Mouse (Mus musculus): ENCODE measurements around the gene Acot7. TPM values are rescaled to one million over a fixed set of nuclear protein-coding genes. Genes with fewer than 3 reads are reported as not detected.
"Not testable (repeated sequence)": the region's sequence is repeated elsewhere in the genome, so short reads cannot be mapped to it uniquely, and the experiment has no call there.

Acot7 gene
- polyA plus RNA-seq, 1 experiment, result 19.4 TPM

DNA sequence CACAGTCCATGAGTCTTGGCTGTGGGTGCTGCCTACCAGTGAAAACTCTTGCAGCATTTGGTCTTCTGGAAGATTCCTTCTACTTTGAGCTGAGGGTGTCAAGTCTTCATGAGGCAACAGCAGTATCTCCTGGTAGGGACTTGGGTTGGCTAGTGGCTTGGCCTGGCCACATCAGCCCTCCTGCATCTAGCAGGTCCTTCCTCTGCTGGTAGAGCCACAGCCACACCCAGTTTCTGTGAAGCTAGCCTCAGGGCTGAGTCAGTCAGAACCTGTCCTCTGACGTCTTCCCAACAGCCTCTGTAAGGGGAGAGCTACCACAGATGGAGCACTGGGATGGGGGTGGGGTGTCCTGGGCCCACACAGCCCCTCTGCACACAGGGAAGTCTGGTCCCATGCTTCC lies 44.6 kb downstream of the Acot7 start:
- Histone ChIP-seq H3K4me3 (ENCODE audit: insufficient read depth, low read depth, low read length) (no peak overlapping the region), H3K4me1 (ENCODE audit: control insufficient read depth, insufficient read depth, insufficient read length, low read length) (no peaks in the 10 kb centered on the region; the same call in 1 of the 2 replicates), H3K27ac (replicated peaks; ENCODE audit: low read depth, low read length) (no peak overlapping the region)

DNA sequence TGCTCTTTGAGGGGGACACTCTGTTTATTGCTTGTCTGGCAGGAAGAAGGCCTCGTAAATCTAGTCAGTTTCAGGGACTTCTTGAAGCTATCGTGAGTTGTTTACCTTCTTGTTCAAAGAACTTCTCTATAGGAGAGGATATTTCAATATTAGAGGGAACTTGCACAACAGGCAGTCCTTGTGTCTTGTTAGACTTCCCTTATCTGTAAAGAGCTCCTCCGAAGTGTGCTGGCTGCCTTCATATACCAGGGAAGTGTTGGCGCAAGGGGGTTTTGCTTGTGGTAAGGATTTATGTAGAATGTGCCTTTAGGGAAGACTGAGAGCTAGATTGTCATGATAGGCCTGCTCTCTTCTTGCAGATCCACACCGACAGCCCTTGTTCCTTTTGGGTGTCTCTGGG lies 46.2 kb downstream of the Acot7 start:
- H3K4me1 ChIP-seq (ENCODE audit: control insufficient read depth, insufficient read depth, insufficient read length, low read length), result no peaks in the 10 kb centered on the region; the same call in 1 of the 2 replicates
- H3K4me3 ChIP-seq (ENCODE audit: insufficient read depth, low read depth, low read length), result no peak overlapping the region
- H3K27ac ChIP-seq (replicated peaks; ENCODE audit: low read depth, low read length), result no peak overlapping the region

DNA sequence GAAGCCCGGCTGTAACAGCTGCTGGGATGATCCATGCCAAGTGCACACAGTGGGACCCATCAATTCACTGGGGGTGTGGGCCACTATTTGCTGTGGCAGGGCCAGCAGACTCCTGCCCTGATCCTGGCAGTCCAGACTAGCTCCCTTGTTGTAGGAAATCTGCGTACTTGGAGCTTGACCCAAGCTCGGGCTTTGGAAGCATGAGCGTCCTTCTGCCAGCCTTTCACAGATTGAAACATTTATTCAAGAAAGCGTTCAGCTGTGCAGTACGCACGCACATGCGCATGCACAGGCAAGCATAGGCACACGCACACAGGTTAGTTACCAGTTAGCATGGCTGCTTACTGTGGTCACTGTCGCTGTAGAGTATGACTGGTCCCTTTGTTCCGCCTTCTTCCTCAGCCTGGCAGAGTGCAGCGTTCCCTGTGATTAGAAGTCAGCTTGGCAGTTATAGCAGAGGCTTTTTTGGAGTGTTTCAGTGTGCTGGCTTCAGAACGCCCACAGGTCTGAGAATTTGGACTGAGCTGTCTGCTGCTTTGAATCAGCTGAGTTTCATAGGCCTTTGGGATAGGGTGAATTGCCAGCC lies 49.1 kb downstream of the Acot7 start:
- no peak overlapping the region for H3K4me3 ChIP-seq (ENCODE audit: insufficient read depth, low read depth, low read length)
- H3K27ac ChIP-seq (replicated peaks; ENCODE audit: low read depth, low read length), result no peak overlapping the region

DNA sequence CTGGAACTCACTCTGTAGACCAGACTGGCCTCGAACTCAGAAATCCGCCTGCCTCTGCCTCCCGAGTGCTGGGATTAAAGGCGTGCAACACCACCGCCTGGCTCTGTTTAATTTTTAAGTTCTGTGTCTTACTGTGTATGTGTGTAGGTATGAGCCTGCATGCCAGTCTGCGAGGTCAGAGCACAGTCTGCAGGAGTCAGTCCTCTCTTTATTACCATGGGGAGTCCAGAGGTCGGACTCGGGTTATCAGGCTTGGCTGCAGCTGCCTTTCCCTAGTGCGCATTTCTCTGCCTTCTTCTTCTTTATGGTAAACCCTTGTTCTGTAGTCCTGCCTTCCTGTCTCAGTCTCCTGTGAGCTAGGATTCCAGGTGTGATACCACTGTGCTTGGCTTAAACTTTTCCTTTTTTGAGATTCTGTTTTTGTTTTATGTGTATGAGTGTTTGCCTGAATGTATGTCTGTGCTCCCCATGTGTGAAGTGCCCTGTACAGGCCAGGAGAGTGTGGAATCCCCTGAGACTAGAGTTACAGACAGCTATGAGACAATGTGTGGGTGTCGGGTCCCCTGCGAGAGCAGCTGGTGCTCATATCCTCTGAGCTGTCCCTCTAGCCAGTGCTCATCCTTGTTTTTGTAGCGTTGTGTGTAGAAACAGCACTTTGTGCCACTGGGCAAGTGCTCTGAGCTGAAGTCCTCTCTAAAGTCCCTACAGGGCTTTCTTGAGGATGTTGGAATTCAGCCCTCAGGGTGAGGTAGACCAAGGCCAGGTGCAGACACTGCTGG lies 50.0 kb downstream of the Acot7 start:
- H3K4me1 ChIP-seq (ENCODE audit: control insufficient read depth, insufficient read depth, insufficient read length, low read length), result no peaks in the 10 kb centered on the region
- no peak overlapping the region for H3K27ac ChIP-seq (replicated peaks; ENCODE audit: low read depth, low read length)
- no peak overlapping the region for H3K4me3 ChIP-seq (ENCODE audit: insufficient read depth, low read depth, low read length)

More for the DNA sequence above, 49.1 kb downstream of the Acot7 start:
- no peaks in the 10 kb centered on the region for H3K4me1 ChIP-seq (ENCODE audit: control insufficient read depth, insufficient read depth, insufficient read length, low read length)

DNA sequence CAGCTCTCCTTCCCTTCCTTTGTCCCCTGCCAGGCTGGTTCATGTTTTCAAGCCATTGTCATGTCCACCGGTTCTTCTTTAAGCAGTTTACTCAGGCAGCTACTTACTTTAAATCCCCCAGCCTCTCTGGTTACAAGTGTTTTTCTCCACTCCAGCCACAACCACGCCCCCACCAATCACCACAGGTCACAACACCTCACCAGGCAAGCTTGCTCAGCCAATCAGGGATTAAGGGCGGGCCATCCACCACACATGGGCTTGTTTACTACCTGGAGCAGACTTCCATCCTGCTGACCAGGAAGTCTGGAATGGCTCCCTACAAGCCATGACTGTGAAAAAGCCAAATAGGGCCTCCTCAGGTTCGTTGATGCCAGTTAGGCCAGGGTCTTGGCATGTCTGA lies 52.4 kb downstream of the Acot7 start:
- H3K4me1 ChIP-seq (ENCODE audit: control insufficient read depth, insufficient read depth, insufficient read length, low read length); H3K4me3 ChIP-seq (ENCODE audit: insufficient read depth, low read depth, low read length); H3K27ac ChIP-seq (replicated peaks; ENCODE audit: low read depth, low read length): not testable (repeated sequence)

DNA sequence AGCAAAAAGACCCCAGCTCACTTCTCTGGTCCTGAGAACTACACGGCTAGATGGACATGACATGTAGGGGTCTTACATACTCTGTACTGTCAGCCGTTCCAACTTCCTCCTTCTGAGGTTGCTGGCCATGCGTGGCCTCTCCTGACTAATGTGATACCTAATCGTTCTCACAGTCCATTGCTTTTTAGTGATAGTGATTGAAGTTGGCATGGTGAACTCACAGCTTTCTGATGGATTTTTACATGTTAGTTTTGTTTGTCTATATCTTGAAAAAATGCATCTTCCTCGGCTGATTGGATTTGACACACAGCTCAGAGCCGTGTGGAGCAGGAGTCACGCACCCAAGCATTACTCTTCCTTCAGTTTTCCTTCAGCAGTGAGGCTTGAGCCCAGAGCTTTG lies 53.4 kb downstream of the Acot7 start:
- H3K4me1 ChIP-seq (ENCODE audit: control insufficient read depth, insufficient read depth, insufficient read length, low read length), result no peaks in the 10 kb centered on the region
- no peak overlapping the region for H3K4me3 ChIP-seq (ENCODE audit: insufficient read depth, low read depth, low read length)
- H3K27ac ChIP-seq (replicated peaks; ENCODE audit: low read depth, low read length), result no peak overlapping the region

DNA sequence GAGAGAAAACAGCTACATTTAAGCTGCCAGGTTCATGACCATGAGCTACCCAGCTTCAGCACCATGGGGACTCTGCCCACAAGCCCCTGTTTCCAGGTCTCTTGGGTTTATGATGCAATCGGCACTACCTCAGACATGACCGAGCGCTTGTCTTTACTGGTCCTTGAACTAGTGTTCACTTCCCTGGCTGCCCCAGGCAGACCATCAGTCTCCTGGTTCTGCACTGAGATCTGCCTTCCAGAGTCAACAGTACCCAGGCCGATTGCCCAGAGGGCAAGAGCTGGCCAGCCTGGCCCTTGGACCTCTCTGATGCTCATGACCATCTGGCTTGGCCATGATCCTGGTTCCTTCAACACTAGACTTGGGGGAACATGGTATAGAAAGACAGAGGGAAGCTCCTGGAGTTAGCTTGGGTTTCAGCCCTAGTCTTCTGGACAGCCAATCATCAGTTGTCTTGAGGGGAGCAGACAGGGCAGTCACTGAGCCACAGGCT lies 54.5 kb downstream of the Acot7 start:
- H3K4me3 ChIP-seq (ENCODE audit: insufficient read depth, low read depth, low read length), result no peak overlapping the region
- H3K4me1 ChIP-seq (ENCODE audit: control insufficient read depth, insufficient read depth, insufficient read length, low read length), result no peaks in the 10 kb centered on the region
- no peak overlapping the region for H3K27ac ChIP-seq (replicated peaks; ENCODE audit: low read depth, low read length)

DNA sequence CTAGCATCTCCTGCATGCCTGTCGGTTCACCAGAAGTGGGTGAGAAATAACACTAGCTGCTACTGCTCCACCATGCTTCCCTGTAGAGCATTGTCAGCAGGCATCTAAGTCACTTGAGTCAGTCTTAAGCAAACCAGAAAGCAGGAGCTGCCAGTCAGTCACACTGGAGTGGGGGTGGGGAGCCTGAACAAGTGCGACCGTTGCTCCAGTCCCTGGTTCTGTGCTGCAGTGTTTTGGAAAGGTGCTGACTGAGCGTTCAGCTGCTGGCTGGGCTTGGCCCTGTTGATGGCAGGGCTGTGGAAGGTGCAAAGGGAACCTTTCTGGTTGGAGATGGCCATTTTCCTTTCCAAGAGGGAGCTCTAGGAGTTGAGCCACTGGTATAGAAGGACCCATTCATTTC lies 62.0 kb downstream of the Acot7 start:
- no peak overlapping the region for H3K27ac ChIP-seq (replicated peaks; ENCODE audit: low read depth, low read length)
- H3K4me1 ChIP-seq (ENCODE audit: control insufficient read depth, insufficient read depth, insufficient read length, low read length), result no peaks in the 10 kb centered on the region
- H3K4me3 ChIP-seq (ENCODE audit: insufficient read depth, low read depth, low read length), result no peak overlapping the region

DNA sequence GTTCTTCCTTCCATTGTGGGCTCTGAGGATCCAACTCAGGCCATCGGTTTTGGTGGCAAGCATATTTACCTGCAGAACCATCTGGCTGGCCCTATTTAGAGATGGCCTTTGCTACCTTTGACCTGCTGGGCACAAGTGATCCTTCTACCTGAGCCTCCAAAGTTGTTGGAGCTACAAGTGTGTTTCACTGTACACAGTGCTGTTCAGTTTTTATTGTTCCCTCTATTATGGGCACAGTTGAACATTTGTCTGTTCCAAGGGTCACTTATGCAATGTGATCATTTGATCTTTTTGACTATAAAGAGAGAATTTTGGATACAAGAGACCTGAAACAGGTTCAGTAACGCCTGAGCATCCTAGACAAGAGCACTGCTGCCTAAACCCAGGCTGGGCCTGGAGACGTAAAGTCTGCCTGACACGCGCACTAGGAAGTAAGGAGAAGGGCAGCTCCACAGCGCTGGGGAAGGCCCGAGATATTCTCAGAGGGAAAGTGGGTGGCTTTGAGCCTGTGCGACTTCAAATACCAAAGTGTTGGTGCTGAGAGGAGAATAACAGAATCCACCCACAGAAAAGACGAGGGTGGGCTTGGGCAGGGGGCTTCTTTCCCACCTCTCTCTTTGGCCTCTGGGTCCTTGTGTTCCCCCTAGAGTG lies 65.4 kb downstream of the Acot7 start:
- H3K27ac ChIP-seq (replicated peaks; ENCODE audit: low read depth, low read length), result no peak overlapping the region
- no peak overlapping the region for H3K4me3 ChIP-seq (ENCODE audit: insufficient read depth, low read depth, low read length)
- H3K4me1 ChIP-seq (ENCODE audit: control insufficient read depth, insufficient read depth, insufficient read length, low read length), result no peaks in the 10 kb centered on the region

DNA sequence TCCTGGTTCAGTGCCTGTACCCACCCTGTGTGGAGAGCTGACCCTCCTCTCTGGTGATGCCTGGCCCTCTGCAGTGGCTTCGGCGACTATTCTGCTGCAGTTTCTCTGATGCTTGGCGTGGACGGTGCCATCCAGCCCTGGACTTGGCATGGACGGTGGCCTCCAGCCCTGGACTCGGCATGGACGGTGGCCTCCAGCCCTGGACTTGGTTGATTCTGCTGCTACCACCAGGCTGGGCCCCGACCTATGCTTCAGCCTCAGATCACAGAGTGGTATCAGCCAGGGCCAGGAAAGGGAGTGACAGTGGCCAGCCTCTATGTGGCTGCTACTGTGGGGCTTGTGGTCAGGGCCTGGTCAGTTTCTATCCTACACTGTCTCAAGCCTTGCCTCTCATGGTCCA lies 66.0 kb downstream of the Acot7 start:
- Histone ChIP-seq H3K27ac (replicated peaks; ENCODE audit: low read depth, low read length) (no peak overlapping the region), H3K4me3 (ENCODE audit: insufficient read depth, low read depth, low read length) (no peak overlapping the region), H3K4me1 (ENCODE audit: control insufficient read depth, insufficient read depth, insufficient read length, low read length) (no peaks in the 10 kb centered on the region)

DNA sequence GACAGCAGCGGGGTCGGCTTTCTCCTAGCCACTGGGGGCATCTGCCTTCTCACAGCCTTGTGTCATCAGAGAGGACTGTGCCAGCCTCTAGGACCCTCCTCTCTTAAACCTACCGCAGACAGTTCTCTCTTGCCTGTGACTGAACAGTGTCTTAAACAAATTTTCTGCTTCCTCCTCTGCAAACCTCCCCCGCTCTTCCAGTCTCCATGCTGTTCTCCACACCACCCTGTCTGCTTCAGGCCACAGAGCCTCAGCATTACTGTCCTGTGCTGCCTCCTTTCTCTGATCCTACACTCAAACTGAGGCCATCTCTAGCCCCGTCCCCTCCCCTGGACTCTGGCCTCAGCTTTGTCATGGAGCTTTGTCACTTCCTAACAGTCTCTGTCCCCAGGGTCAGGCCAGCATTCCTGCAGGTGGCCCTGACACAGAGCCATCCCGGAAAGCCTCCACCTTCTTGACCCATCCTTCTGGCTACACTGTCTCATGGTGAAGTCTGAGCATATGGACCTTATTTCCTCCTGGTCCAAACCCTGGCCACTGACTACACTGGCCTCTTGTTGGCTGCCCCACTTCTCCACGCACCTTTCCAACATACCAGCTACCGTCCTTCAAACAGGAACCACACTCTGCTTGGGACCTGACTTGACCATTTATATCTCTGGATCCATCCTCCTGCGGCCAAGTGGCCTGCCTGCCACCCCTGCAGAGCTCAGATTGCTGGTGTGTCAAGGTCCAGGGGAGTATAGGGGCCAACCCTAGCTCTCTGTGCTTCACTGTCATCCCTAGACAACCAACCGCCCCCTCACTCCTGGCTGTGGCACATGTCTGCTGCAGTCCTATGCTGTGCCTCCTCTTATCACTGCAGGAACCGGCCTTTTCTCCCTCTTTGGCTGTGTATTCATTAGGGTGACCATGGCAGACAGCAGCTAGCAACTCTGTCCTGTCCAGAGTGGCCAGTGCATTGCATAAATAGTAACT lies 66.9 kb downstream of the Acot7 start:
- H3K4me1 ChIP-seq (ENCODE audit: control insufficient read depth, insufficient read depth, insufficient read length, low read length), result no peaks in the 10 kb centered on the region
- H3K4me3 ChIP-seq (ENCODE audit: insufficient read depth, low read depth, low read length), result no peak overlapping the region
- H3K27ac ChIP-seq (replicated peaks; ENCODE audit: low read depth, low read length), result no peak overlapping the region

DNA sequence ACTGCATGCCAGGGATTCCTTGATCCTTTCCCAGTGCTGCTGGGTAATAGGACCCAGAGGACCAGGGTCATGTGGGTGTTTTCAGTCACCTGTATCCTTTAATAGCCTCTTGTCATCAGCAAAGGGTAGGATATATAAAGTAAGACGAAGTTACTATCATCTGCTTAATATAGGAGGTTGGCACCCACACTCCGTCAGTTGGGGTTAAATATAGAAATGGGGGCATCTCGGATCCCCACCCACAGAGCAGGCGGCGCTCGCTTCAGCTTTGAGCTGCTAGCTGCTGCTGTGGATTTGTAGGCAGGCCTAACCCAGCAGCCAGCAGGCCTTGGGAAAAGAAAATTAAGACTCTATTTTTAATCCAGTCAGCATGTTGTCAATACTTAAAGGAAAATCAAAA lies 68.1 kb downstream of the Acot7 start:
- no peaks in the 10 kb centered on the region for H3K4me1 ChIP-seq (ENCODE audit: control insufficient read depth, insufficient read depth, insufficient read length, low read length)
- no peak overlapping the region for H3K4me3 ChIP-seq (ENCODE audit: insufficient read depth, low read depth, low read length)
- no peak overlapping the region for H3K27ac ChIP-seq (replicated peaks; ENCODE audit: low read depth, low read length)

DNA sequence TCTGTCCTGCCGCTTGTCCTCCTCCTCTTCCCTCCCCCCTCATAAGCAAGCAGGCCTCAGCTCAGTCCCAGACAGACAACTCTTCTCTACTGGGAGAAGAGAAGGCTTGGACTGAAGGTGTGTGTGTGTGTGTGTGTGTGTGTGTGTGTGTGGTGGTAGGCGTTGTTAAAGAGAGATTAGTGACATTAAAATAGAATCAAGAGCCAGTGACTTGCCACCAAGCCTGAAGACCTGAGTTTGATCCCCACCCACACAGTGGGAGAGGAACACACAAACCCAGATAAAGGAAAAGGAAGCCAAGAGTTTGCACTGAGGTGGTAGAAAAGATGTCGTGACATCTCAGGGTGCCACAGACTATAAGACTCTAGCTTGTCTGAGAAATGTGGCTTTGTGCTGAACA lies 69.3 kb downstream of the Acot7 start:
- Histone ChIP-seq H3K27ac (replicated peaks; ENCODE audit: low read depth, low read length) (no peak overlapping the region), H3K4me3 (ENCODE audit: insufficient read depth, low read depth, low read length) (no peak overlapping the region), H3K4me1 (ENCODE audit: control insufficient read depth, insufficient read depth, insufficient read length, low read length) (no peaks in the 10 kb centered on the region)

DNA sequence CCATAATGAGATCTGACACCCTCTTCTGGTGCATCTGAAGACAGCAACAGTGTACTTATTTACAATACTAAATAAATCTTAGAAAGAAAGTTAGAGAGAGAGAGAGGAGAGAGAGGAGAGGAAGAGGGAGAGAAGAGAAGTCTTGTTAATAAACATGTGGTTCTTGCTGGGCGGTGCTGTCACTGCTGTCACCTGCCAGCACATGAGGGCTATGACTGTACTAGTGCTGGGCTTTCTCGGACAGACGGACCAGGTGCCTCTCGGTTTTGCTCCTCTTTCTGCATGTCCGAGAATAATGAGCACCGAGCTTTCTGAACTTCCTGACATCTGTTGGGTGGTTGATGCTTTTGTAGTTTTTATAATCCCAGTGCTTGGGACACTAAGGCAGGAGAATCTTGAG lies 72.7 kb downstream of the Acot7 start:
- Histone ChIP-seq H3K4me3 (ENCODE audit: insufficient read depth, low read depth, low read length) (no peak overlapping the region), H3K27ac (replicated peaks; ENCODE audit: low read depth, low read length) (no peak overlapping the region), H3K4me1 (ENCODE audit: control insufficient read depth, insufficient read depth, insufficient read length, low read length) (no peaks in the 10 kb centered on the region)

All from brown adipose tissue, adult 24 weeks (tissue).